Comparison of ENCODE assay signal across 24 mouse cellular contexts in the genomic region with DNA sequence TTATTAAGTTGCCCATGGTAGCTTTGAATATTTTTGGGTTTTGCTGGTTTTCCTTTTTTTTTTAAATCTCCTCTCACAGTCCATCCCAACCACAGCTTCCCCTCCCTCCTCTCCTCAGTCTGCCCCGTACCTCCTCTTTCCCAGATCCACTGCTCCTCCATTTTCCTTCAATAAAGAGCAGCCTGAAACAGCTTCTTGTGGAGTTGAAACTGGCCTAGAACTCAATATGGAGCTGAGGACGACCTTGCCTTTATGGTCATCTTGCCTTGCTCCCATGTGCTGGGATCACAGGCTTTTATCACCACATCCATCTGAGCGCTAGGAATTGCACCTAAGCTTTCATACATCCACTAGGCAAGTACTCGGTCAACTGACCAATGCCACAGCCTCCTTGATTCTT. TPM values are rescaled to one million over a fixed set of nuclear protein-coding genes. Genes with fewer than 3 reads are reported as not detected.
DNase-seq lines count a peak whose midpoint lies in the region; ATAC-seq and TF ChIP-seq lines count a peak whose summit lies in the region.
"Had no signal": no experiment of that assay in that cellular context is flagged by ENCODE, and none has a peak within 500 bp of the region (broad histone marks: within the 10 kb centered on the region; RNA-seq: fewer than 3 reads in every experiment).

No protein-coding gene starts in this region.

- no peak overlapping the region for H3K4me2 ChIP-seq in intestine, postnatal 0 days (replicated peaks; ENCODE audit: low read depth)
- H3K4me2 ChIP-seq: embryonic facial prominence, embryonic 12.5 days; forebrain, embryonic 13.5 days; forebrain, embryonic 15.5 days had no signal

- H3K4me1 ChIP-seq in intestine, postnatal 0 days (replicated peaks; ENCODE audit: control insufficient read depth, insufficient read depth, low read length), result no peaks in the 10 kb centered on the region
- H3K4me1 ChIP-seq: embryonic facial prominence, embryonic 10.5 days; embryonic facial prominence, embryonic 12.5 days had no signal

- WGBS in macrophage (ENCODE audit: missing documents), result 74% methylated on average over 4 of the region's 4 CpGs
- 93% methylated on average over 4 of the region's 4 CpGs for WGBS in intestine, postnatal 0 days

- no peaks in the 10 kb centered on the region for H3K27me3 ChIP-seq in intestine, postnatal 0 days (replicated peaks; ENCODE audit: control insufficient read depth, insufficient read depth, low read length)
- H3K27me3 ChIP-seq: CH12.LX; embryonic facial prominence, embryonic 12.5 days; forebrain, embryonic 13.5 days; forebrain, embryonic 15.5 days; Patski had no signal

- DNase-seq in gastrocnemius, adult 2 months, result no peak
- no peak for DNase-seq in gastrocnemius, postnatal 4 days (ENCODE audit: low spot score in 2 of 2)
- no peak for DNase-seq in left cerebral cortex, adult 2 months (ENCODE audit: extremely low spot score in 1 of 2, low spot score in 2 of 2)
- DNase-seq in left cerebral cortex, adult 8-10 months (ENCODE audit: low spot score in 2 of 2), result no peak
- DNase-seq: adrenal gland, adult 8-10 months; adrenal gland, postnatal 14 days; adrenal gland, postnatal 36 days; B cell, adult 2 months; cerebellum, adult 11-12 months; cerebellum, adult 2 months; cerebellum, adult 9-10 months; cerebellum, postnatal 10 days; cerebellum, postnatal 25 days had no signal

- peak overlapping the region; percentile 92; the same call in 1 of the 2 replicates for H3K27ac ChIP-seq in gastrocnemius, adult 2 months
- H3K27ac ChIP-seq in left cerebral cortex, adult 2 months, result peak overlapping the region; percentile 82
- peak overlapping the region; percentile 5; the same call in 1 of the 2 replicates for H3K27ac ChIP-seq in macrophage
- no peak overlapping the region for H3K27ac ChIP-seq in intestine, postnatal 0 days (ENCODE audit: low read depth, low read length)
- H3K27ac ChIP-seq: embryonic facial prominence, embryonic 10.5 days; embryonic facial prominence, embryonic 12.5 days; forebrain, embryonic 13.5 days; forebrain, embryonic 15.5 days had no signal

- H3K9ac ChIP-seq in intestine, postnatal 0 days (ENCODE audit: low read depth, low read length), result no peak overlapping the region
- H3K9ac ChIP-seq: embryonic facial prominence, embryonic 12.5 days; forebrain, embryonic 13.5 days; forebrain, embryonic 15.5 days had no signal

- intact Hi-C loops in gastrocnemius, adult 2 months (cut with DNase I), result no loop called here
- intact Hi-C loops in left cerebral cortex, adult 2 months (cut with DNase I), result no loop called here

- no peak overlapping the region for H3K4me3 ChIP-seq in gastrocnemius, adult 2 months
- no peak overlapping the region for H3K4me3 ChIP-seq in left cerebral cortex, adult 2 months
- no peak overlapping the region for H3K4me3 ChIP-seq in macrophage (ENCODE audit: inconsistent target)
- no peak overlapping the region for H3K4me3 ChIP-seq in intestine, postnatal 0 days (ENCODE audit: low read depth, low read length)
- H3K4me3 ChIP-seq: embryonic facial prominence, embryonic 10.5 days; embryonic facial prominence, embryonic 12.5 days; forebrain, embryonic 13.5 days; forebrain, embryonic 15.5 days had no signal

- H3K36me3 ChIP-seq in macrophage (ENCODE audit: inconsistent target), result no peaks in the 10 kb centered on the region
- 0 out of 2 replicates have a peak, but pooled peaks cover 8% of the 10 kb centered on the region for H3K36me3 ChIP-seq in intestine, postnatal 0 days (ENCODE audit: control insufficient read depth, insufficient read depth)

- no peak for TF ChIP-seq CTCF in gastrocnemius, adult 2 months (IDR thresholded peaks at IDR 0.05)
- TF ChIP-seq CTCF in left cerebral cortex, adult 2 months (IDR thresholded peaks at IDR 0.05), result no peak
- no peak for TF ChIP-seq CTCF in intestine, postnatal 0 days (IDR thresholded peaks at IDR 0.05; ENCODE audit: low read depth)

- peaks cover 40% of the 10 kb centered on the region for H3K79me2 ChIP-seq in macrophage (ENCODE audit: inconsistent target)

- no peak for ATAC-seq in intestine, postnatal 0 days
- ATAC-seq: activated CD4-positive, CD25-positive, alpha-beta regulatory T cell, adult 4 months; CD4-positive, CD25-positive, alpha-beta regulatory T cell, adult 4 months; forebrain, embryonic 13.5 days; forebrain, embryonic 15.5 days; Patski had no signal

- H3K9me3 ChIP-seq in intestine, postnatal 0 days (ENCODE audit: control insufficient read depth), result no peaks in the 10 kb centered on the region
- H3K9me3 ChIP-seq: embryonic facial prominence, embryonic 10.5 days; embryonic facial prominence, embryonic 12.5 days; forebrain, embryonic 13.5 days; forebrain, embryonic 15.5 days; G1E had no signal

RNA-seq across cellular contexts. Expression of a gene that starts 1.1 kb away (rescaled TPM):
- total RNA-seq in gastrocnemius, adult 2 months (2021), result 1 to 10 TPM; 3.9 to 4.0 TPM
- 1 to 10 TPM; 4.7 to 6.0 TPM for total RNA-seq in gastrocnemius, postnatal 4 days (2021)
- total RNA-seq in left cerebral cortex, adult 2 months (2021), result 10 to 100 TPM; 11.6 TPM
- 10 to 100 TPM; 33.2 to 36.9 (median 34.8) TPM for total RNA-seq in left cerebral cortex, adult 8-10 months (2022)
- total RNA-seq in macrophage (2018; cell fraction: chromatin; rRNA removed), result 100 to 1,000 TPM in 16 of 26 experiments, 10 to 100 TPM in 10; 15.8 to 244 (median 113) TPM
- total RNA-seq in macrophage (2018; cell fraction: cytosol; rRNA removed), result 100 to 1,000 TPM; 334 to 519 (median 442) TPM
- 100 to 1,000 TPM in 25 of 26 experiments, 10 to 100 TPM in 1; 94.6 to 560 (median 329) TPM for total RNA-seq in macrophage (2018; cell fraction: nucleus; rRNA removed)
- 439 to 590 TPM (median 443 TPM) in 3 replicates for polyA plus RNA-seq in macrophage (2018)
- polyA plus RNA-seq in intestine, postnatal 0 days (2015; fragmentation: Nextera tagmentation; extraction: Ambion mirVana), result 2.2 and 3.3 TPM in 2 replicates

RNA-seq across cellular contexts. Expression of a gene that starts 1.1 kb away (rescaled TPM):
- not detected for total RNA-seq in gastrocnemius, adult 2 months (2021)
- total RNA-seq in gastrocnemius, postnatal 4 days (2021), result under 1 TPM; 0.20 to 0.31 TPM
- total RNA-seq in left cerebral cortex, adult 2 months (2021), result not detected
- total RNA-seq in left cerebral cortex, adult 8-10 months (2022), result under 1 TPM in 3 of 4 experiments, not detected in 1; 0.14 to 0.53 (median 0.20) TPM
- 10 to 100 TPM in 21 of 26 experiments, 1 to 10 TPM in 5; 2.7 to 35.0 (median 22.9) TPM for total RNA-seq in macrophage (2018; cell fraction: chromatin; rRNA removed)
- total RNA-seq in macrophage (2018; cell fraction: cytosol; rRNA removed), result 10 to 100 TPM in 25 of 26 experiments, 1 to 10 TPM in 1; 7.8 to 17.8 (median 14.0) TPM
- total RNA-seq in macrophage (2018; cell fraction: nucleus; rRNA removed), result 10 to 100 TPM in 24 of 26 experiments, 1 to 10 TPM in 2; 5.1 to 44.0 (median 21.8) TPM
- 12.0 to 26.9 TPM (median 22.2 TPM) in 3 replicates for polyA plus RNA-seq in macrophage (2018)
- 0.17 and 0.21 TPM in 2 replicates for polyA plus RNA-seq in intestine, postnatal 0 days (2015; fragmentation: Nextera tagmentation; extraction: Ambion mirVana)
- total RNA-seq: adrenal gland, postnatal 14 days had no signal
- polyA plus RNA-seq: G1E, Patski had no signal

RNA-seq across cellular contexts. Expression of a gene that starts 7.9 kb away (rescaled TPM):
- total RNA-seq in gastrocnemius, adult 2 months (2021), result under 1 TPM; 0.45 to 0.46 TPM
- 1 to 10 TPM; 1.6 to 1.7 TPM for total RNA-seq in gastrocnemius, postnatal 4 days (2021)
- under 1 TPM; 0.30 to 0.91 TPM for total RNA-seq in left cerebral cortex, adult 2 months (2021)
- 1 to 10 TPM in 1 of 4 experiments, under 1 TPM in 2, not detected in 1; 0.44 to 2.0 (median 0.66) TPM for total RNA-seq in left cerebral cortex, adult 8-10 months (2022)
- 100 to 1,000 TPM in 16 of 26 experiments, 10 to 100 TPM in 10; 11.0 to 220 (median 121) TPM for total RNA-seq in macrophage (2018; cell fraction: chromatin; rRNA removed)
- total RNA-seq in macrophage (2018; cell fraction: cytosol; rRNA removed), result 100 to 1,000 TPM; 109 to 178 (median 145) TPM
- 100 to 1,000 TPM in 22 of 26 experiments, 10 to 100 TPM in 4; 35.6 to 316 (median 172) TPM for total RNA-seq in macrophage (2018; cell fraction: nucleus; rRNA removed)
- polyA plus RNA-seq in macrophage (2018), result 141 to 593 TPM (median 289 TPM) in 3 replicates
- polyA plus RNA-seq in intestine, postnatal 0 days (2015; fragmentation: Nextera tagmentation; extraction: Ambion mirVana), result 0.41 and 1.2 TPM in 2 replicates
- polyA plus RNA-seq: embryonic facial prominence, embryonic 10.5 days; embryonic facial prominence, embryonic 12.5 days; forebrain, embryonic 13.5 days; forebrain, embryonic 15.5 days had no signal

RNA-seq across cellular contexts. Expression of a gene that starts 27.6 kb away (rescaled TPM):
- not detected for total RNA-seq in gastrocnemius, adult 2 months (2021)
- total RNA-seq in gastrocnemius, postnatal 4 days (2021), result not detected
- total RNA-seq in left cerebral cortex, adult 2 months (2021), result 100 to 1,000 TPM in 1 of 2 experiments, 10 to 100 TPM in 1; 95.1 to 116 TPM
- total RNA-seq in left cerebral cortex, adult 8-10 months (2022), result 100 to 1,000 TPM; 106 to 132 (median 118) TPM
- 1 to 10 TPM in 8 of 26 experiments, under 1 TPM in 11, not detected in 7; 0.30 to 2.5 (median 0.92) TPM for total RNA-seq in macrophage (2018; cell fraction: chromatin; rRNA removed)
- under 1 TPM in 14 of 26 experiments, not detected in 12; 0.03 to 0.29 (median 0.07) TPM for total RNA-seq in macrophage (2018; cell fraction: cytosol; rRNA removed)
- 1 to 10 TPM in 1 of 26 experiments, under 1 TPM in 18, not detected in 7; 0.21 to 1.2 (median 0.42) TPM for total RNA-seq in macrophage (2018; cell fraction: nucleus; rRNA removed)
- polyA plus RNA-seq in macrophage (2018), result 0.11 to 0.34 TPM in 2 of 3 replicates, not detected in the other
- polyA plus RNA-seq in intestine, postnatal 0 days (2015; fragmentation: Nextera tagmentation; extraction: Ambion mirVana), result 0.55 and 0.75 TPM in 2 replicates
- polyA plus RNA-seq: activated CD4-positive, CD25-positive, alpha-beta regulatory T cell, adult 4 months; CD4-positive, CD25-positive, alpha-beta regulatory T cell, adult 4 months; G1E; Patski had no signal

RNA-seq across cellular contexts. Expression of a gene that starts 59.5 kb away (rescaled TPM):
- total RNA-seq in gastrocnemius, adult 2 months (2021), result under 1 TPM; 0.20 to 0.67 TPM
- total RNA-seq in gastrocnemius, postnatal 4 days (2021), result under 1 TPM; 0.83 to 0.86 TPM
- 100 to 1,000 TPM; 246 to 249 TPM for total RNA-seq in left cerebral cortex, adult 2 months (2021)
- 100 to 1,000 TPM; 238 to 263 (median 241) TPM for total RNA-seq in left cerebral cortex, adult 8-10 months (2022)
- under 1 TPM in 21 of 26 experiments, not detected in 5; 0.11 to 0.72 (median 0.35) TPM for total RNA-seq in macrophage (2018; cell fraction: chromatin; rRNA removed)
- under 1 TPM; 0.12 to 0.70 (median 0.26) TPM for total RNA-seq in macrophage (2018; cell fraction: cytosol; rRNA removed)
- 1 to 10 TPM in 1 of 26 experiments, under 1 TPM in 25; 0.06 to 1.6 (median 0.27) TPM for total RNA-seq in macrophage (2018; cell fraction: nucleus; rRNA removed)
- 0.08 to 0.35 TPM (median 0.17 TPM) in 3 replicates for polyA plus RNA-seq in macrophage (2018)
- polyA plus RNA-seq in intestine, postnatal 0 days (2015; fragmentation: Nextera tagmentation; extraction: Ambion mirVana), result 1.5 and 1.7 TPM in 2 replicates
- polyA plus RNA-seq: G1E had no signal
